Mouse (Mus musculus) forebrain, embryonic 16.5 days (tissue): ENCODE results near the gene Fbp2. TPM values are rescaled to one million over a fixed set of nuclear protein-coding genes. Genes with fewer than 3 reads are reported as not detected.
"Not testable (repeated sequence)": the region's sequence is repeated elsewhere in the genome, so short reads cannot be mapped to it uniquely, and the experiment has no call there.

Source experiments
- ATAC-seq: fragments of 200-750 bp; cut with Nextera tagmentation; 2 replicates; pipeline ENCODE4 v1.8.0; 2017; ENCODE audit warnings: mild to moderate bottlenecking, moderate library complexity
- H3K27ac ChIP-seq: fragments of 300-500 bp; sonication (generic); 2 replicates; pipeline ENCODE4 v1.5.1; 2014; ENCODE audit warnings: low read length, control low read depth
- H3K27me3 ChIP-seq: fragments of 300-500 bp; sonication (generic); replicated peaks from 2 replicates; pipeline ENCODE4 v1.6.1; 2014; ENCODE audit warnings: low read length; ENCODE audit not compliant: control insufficient read depth, insufficient read depth
- H3K36me3 ChIP-seq: fragments of 300-500 bp; sonication (generic); 2 replicates; pipeline ENCODE4 v1.6.1; 2014; ENCODE audit not compliant: control insufficient read depth, insufficient read depth
- H3K4me1 ChIP-seq: fragments of 300-500 bp; sonication (generic); replicated peaks from 2 replicates; pipeline ENCODE4 v1.6.1; 2014; ENCODE audit warnings: low read length; ENCODE audit not compliant: control insufficient read depth, insufficient read depth
- H3K4me2 ChIP-seq: fragments of 300-500 bp; sonication (generic); 2 replicates; pipeline ENCODE4 v1.6.1; 2014; ENCODE audit warnings: mild to moderate bottlenecking, low read length, control low read depth
- H3K4me3 ChIP-seq: fragments of 300-500 bp; sonication (generic); replicated peaks from 2 replicates; pipeline ENCODE4 v1.5.1; 2014; ENCODE audit warnings: mild to moderate bottlenecking, low read length, control low read depth
- H3K9ac ChIP-seq: fragments of 300-500 bp; sonication (generic); replicated peaks from 2 replicates; pipeline ENCODE4 v1.6.1; 2014; ENCODE audit warnings: low read depth, low read length, control low read depth
- H3K9me3 ChIP-seq: fragments of 300-500 bp; sonication (generic); 2 replicates; pipeline ENCODE4 v1.6.1; 2016; ENCODE audit warnings: low read length; ENCODE audit not compliant: control insufficient read depth
- WGBS: fragments of 180-500 bp; shearing (Covaris S2); extraction: QIAGEN DNeasy Blood & Tissue Kit; methylation state at CpG from one replicate; pipeline ENCODE4 v1.1.7; 2014; 5-methylcytosine and 5-hydroxymethylcytosine counted together
- polyA plus RNA-seq: library from polyadenylated mRNA; unstranded; fragments of >200 nt; fragmentation: Nextera tagmentation; extraction: Ambion mirVana; gene quantifications from 2 replicates; pipeline ENCODE4 v1.2.1, GENCODE M21; 2015

The Fbp2 gene
- polyA plus RNA-seq, 1 experiment from 2014 or later = 0.41 TPM

DNA sequence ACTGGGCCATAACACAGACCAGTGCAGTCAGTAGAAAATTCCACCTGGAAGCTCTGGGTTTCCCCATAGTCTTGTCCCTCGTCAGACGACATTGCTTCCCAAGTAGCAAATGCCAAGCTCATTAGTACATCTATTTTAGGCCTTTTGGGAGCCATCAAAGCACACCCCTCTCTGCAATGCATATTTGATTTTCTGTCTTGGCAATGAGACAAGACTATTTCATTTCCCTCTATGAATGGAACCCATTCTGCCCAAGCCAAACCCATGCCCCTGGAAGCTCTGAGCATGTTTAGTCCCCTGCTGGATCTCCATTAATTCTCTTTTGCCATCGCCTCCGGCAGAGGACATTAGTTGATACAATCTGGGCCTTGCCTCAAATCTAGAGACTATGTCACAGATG, 8.6 kb upstream of the Fbp2 start:
- Histone ChIP-seq H3K27ac (no peak overlapping the region), H3K4me1 (peaks cover 3% of the 10 kb centered on the region; the same call in 1 of the 2 replicates), H3K36me3 (no peaks in the 10 kb centered on the region), H3K4me2 (no peak overlapping the region), H3K27me3 (no peaks in the 10 kb centered on the region), H3K9ac (no peak overlapping the region), H3K9me3 (no peaks in the 10 kb centered on the region), H3K4me3 (no peak overlapping the region)
- peak; percentile 79 for ATAC-seq
- 39% methylated on average over 4 of the region's 4 CpGs for WGBS

DNA sequence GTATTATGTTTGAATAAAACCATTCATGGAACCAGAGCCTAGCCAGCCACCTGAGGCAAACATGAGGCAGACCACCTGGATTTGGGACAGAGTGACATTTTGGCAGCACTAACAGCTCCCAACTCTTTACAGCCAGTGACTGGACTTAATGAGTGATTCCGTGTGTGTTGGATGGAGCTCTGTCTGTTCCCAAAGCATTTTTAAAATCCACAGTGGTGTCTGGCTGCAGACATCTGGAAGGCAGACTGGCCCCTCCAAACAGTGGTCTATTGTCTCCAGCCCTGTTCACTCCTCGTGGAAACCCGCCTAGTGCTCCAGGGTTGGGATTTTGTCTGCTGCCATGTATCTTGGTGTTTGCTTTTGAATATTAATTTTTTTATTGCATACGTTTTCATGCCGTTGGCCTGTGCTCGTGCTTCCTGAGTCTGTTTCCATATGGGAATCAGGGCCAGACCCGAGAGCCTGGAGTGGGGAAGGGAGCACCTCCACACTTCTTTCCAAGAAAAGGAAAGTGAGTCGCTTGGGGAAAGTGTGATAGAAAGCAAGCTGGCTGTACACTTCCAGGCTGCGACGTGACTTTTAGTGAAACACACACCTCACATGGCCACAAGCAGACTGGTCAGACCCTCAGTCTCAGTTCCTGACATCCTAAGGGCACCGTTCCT, 7.6 kb upstream of the Fbp2 start:
- Histone ChIP-seq H3K27me3 (no peaks in the 10 kb centered on the region), H3K4me1 (peaks cover 3% of the 10 kb centered on the region; the same call in 1 of the 2 replicates), H3K9me3 (no peaks in the 10 kb centered on the region), H3K9ac (no peak overlapping the region), H3K4me3 (no peak overlapping the region), H3K27ac (no peak overlapping the region), H3K36me3 (no peaks in the 10 kb centered on the region), H3K4me2 (no peak overlapping the region)
- no peak for ATAC-seq
- WGBS = 70% methylated on average over 11 of the region's 11 CpGs

DNA sequence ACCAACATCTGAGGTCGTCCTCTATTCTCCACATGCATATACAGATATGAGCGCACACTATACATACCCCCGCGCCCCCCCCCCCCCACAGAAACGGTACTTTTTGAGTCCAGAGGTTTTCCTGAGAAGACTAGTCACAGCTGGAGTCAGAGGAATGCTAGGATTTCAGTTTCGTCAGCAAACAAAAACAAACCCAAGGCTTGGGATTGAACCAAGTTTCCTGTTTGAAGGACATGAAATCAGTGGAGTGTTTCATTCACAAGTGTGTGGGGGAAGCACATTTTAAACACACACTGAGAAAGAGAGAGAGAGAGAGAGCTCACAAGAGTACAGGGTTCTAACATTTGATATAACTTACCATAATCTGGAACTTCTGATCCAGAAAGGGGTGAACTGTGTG, 5.5 kb upstream of the Fbp2 start:
- no peak overlapping the region for H3K9ac ChIP-seq
- H3K4me2 ChIP-seq = no peak overlapping the region
- no peak overlapping the region for H3K27ac ChIP-seq
- 84% methylated on average over 6 of the region's 6 CpGs for WGBS
- H3K27me3 ChIP-seq = no peaks in the 10 kb centered on the region
- H3K9me3 ChIP-seq = no peaks in the 10 kb centered on the region
- no peaks in the 10 kb centered on the region for H3K36me3 ChIP-seq
- H3K4me1 ChIP-seq = peaks cover 3% of the 10 kb centered on the region; the same call in 1 of the 2 replicates
- no peak for ATAC-seq
- H3K4me3 ChIP-seq = no peak overlapping the region

DNA sequence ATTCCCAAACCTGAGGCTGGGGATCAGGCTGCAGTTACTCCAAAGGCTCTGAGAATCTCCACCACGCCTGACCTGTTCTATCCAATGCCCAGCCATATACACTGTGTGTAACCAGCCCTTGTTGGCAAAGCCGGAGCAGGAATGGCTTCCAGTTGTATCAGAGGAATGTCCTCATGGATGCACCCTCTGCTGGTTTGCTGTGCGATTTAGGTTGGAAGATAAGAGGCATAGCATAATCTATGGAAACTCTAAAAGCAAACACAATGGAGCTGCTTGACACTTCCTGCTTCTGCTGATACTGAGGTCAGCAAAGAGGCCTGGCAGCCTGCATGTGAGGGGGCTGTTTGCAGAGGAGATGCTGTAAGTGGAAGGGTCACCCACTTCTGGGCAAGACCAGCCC, 4.7 kb upstream of the Fbp2 start:
- Histone ChIP-seq H3K27me3 (no peaks in the 10 kb centered on the region), H3K9ac (no peak overlapping the region), H3K27ac (no peak overlapping the region), H3K9me3 (no peaks in the 10 kb centered on the region), H3K4me1 (peaks cover 3% of the 10 kb centered on the region; the same call in 1 of the 2 replicates), H3K36me3 (no peaks in the 10 kb centered on the region), H3K4me2 (no peak overlapping the region), H3K4me3 (no peak overlapping the region)
- WGBS = 92% methylated on average over 3 of the region's 3 CpGs
- ATAC-seq = no peak

DNA sequence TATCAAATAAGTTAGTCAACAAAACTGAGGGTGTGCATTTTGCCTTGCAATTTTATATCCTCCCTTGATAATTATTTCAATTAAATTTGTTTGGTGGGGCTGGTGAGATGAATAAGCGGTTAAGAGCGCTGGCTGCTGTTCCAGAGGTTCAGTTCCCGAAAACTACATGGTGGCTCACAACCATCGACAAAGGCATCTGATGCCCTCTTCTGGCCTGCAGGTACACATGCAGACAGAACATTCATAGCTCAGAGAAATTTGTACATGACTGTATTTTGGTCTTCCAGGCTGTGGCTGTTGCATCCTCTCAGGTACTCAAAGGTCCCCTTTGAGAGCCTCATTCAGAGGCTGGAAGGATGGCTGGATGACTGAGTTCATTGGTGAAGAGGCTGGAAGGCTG, 1.8 kb upstream of the Fbp2 start:
- H3K27me3 ChIP-seq = no peaks in the 10 kb centered on the region
- no peak overlapping the region for H3K4me3 ChIP-seq
- H3K9me3 ChIP-seq = no peaks in the 10 kb centered on the region
- no peak overlapping the region for H3K4me2 ChIP-seq
- WGBS = 91% methylated on average over 4 of the region's 4 CpGs
- H3K36me3 ChIP-seq = no peaks in the 10 kb centered on the region
- ATAC-seq = no peak
- no peak overlapping the region for H3K27ac ChIP-seq
- H3K9ac ChIP-seq = no peak overlapping the region
- 0 out of 2 replicates have a peak, but pooled peaks cover 5% of the 10 kb centered on the region for H3K4me1 ChIP-seq

DNA sequence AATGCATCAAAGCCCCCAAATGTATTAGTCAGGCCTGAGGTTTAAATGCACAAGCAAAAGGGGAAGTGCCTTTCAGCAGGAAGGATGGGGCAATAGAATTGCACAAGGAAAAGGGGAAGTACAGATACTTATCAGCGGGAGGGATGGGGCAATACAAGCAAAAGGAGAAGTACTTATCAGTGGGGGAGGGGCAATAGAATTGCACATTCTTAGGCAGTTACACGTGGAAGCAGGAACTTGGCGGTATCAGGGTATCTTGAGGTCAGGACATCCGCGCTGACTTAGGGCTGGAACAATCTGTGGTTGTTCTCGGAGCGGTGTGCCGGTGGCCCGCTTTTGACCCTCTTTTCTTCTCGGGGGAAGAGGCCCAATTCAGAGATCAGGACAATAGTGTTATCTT, 1.0 kb upstream of the Fbp2 start:
- H3K4me3 ChIP-seq, ATAC-seq, H3K27me3 ChIP-seq, H3K9me3 ChIP-seq, H3K4me1 ChIP-seq, H3K36me3 ChIP-seq, H3K27ac ChIP-seq, H3K9ac ChIP-seq, H3K4me2 ChIP-seq: not testable (repeated sequence)
- 88% methylated on average over 10 of the region's 10 CpGs for WGBS

DNA sequence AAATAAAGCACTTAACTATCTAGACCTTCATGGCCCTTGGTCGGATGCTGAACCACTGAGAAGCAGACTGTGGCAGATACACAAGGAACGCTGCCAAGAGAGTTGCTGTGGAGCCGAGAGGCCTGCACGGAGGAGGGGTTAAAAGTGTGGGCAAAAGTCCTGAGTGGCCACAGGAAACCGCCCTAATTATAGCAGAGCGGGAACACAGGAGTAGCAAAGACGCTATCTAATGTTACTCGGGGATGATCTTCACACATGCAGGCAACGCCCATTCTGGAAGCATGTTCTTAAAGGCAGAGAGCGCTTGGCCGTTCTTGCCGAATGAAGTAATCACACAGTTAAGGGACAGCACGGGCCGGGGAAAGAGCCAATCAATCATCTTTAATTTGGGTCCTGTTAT, 1.4 kb downstream of the Fbp2 start:
- H3K36me3 ChIP-seq = no peaks in the 10 kb centered on the region
- no peak overlapping the region for H3K9ac ChIP-seq
- 87% methylated on average over 14 of the region's 14 CpGs for WGBS
- 0 out of 2 replicates have a peak, but pooled peaks have one; percentile 1 for ATAC-seq
- peaks cover 8% of the 10 kb centered on the region; the same call in 1 of the 2 replicates for H3K4me1 ChIP-seq
- H3K27ac ChIP-seq = no peak overlapping the region
- H3K9me3 ChIP-seq = no peaks in the 10 kb centered on the region
- H3K4me3 ChIP-seq = no peak overlapping the region
- H3K27me3 ChIP-seq = no peaks in the 10 kb centered on the region
- H3K4me2 ChIP-seq = no peak overlapping the region

DNA sequence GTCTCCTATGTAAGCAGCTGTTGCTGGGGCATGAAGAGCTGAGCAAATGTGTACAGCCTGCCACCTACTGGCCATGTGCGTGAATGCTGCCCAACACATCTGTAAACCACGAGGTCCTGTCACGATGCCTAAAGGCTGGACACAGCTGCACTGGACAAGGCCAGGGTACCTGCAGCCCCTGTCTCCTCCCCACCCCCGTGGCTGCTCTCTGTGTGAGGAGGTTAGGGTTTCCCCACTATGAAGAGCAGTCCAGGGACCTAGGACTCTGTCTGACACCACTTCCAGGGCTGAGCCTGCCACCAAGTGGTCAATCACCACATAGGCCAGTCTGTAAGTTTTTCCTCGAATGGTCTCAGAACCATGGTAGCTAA, 1.9 kb downstream of the Fbp2 start:
- Histone ChIP-seq H3K4me1 (peaks cover 8% of the 10 kb centered on the region; the same call in 1 of the 2 replicates), H3K4me2 (peak overlapping the region; percentile 52), H3K27ac (no peak overlapping the region), H3K9me3 (no peaks in the 10 kb centered on the region), H3K4me3 (peak overlapping the region; percentile 33), H3K27me3 (no peaks in the 10 kb centered on the region), H3K9ac (no peak overlapping the region), H3K36me3 (no peaks in the 10 kb centered on the region)
- WGBS = 5% methylated on average over 5 of the region's 5 CpGs
- ATAC-seq = peak; percentile 91

DNA sequence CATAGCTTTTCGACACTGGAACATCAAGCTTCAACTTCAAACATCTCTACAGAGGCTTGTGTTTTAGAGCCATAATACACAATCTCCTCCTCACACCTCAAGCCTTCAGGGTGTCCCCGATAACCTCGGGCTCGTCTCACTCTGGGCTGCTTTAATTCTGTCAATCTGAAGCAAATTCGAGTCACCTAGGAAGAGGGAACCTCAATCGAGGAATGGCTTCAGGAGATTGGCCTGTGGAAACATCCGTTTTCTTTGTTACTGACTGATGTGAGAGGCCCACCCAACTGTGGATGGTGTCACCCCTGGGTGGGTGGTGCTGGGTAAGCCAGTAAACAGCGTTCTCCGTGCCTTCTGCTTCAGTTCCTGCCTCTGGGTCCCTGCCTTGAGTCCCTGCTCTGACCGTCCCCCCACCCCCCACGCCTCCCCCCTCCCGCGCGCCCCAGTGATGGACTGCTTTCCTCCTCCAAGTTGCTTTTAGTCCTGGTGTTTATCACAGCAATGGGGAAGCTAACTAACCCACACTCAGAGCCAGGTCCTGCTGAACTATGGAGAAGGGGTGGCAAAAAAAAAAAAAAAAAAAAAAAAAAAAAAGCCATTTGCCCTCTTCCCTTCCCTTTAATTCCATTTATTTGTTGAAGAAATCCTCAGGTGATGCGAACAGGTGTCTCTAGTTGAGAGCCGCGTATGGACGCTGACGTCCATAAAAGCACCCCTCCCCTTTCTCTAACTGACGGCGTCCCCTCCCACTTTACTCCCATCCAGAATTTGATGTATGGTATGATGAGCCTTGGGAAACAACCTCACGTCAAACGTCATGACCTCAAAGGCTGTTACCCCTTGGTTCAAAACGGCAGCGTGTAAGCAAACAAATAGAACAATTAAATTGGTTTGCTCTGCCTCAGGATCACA, 2.6 kb downstream of the Fbp2 start:
- H3K36me3 ChIP-seq = no peaks in the 10 kb centered on the region
- no peaks in the 10 kb centered on the region for H3K9me3 ChIP-seq
- no peaks in the 10 kb centered on the region for H3K27me3 ChIP-seq
- H3K4me2 ChIP-seq = peak overlapping the region; percentile 52
- H3K9ac ChIP-seq = no peak overlapping the region
- WGBS = 31% methylated on average over 25 of the region's 25 CpGs
- peak; percentile 19 for ATAC-seq
- H3K27ac ChIP-seq = no peak overlapping the region
- peak overlapping the region; percentile 33 for H3K4me3 ChIP-seq
- peaks cover 8% of the 10 kb centered on the region; the same call in 1 of the 2 replicates for H3K4me1 ChIP-seq
